9 mouse cellular contexts compared by ENCODE assay signal in genomic region chr13:21180551-21181530, GRCm38 (mm10). TPM values are rescaled to one million over a fixed set of nuclear protein-coding genes. Genes with fewer than 3 reads are reported as not detected.
DNase-seq lines count a peak whose midpoint lies in the region; ATAC-seq lines count a peak whose summit lies in the region.
"Had no signal": no experiment of that assay in that cellular context is flagged by ENCODE, and none has a peak within 500 bp of the region (broad histone marks: within the 10 kb centered on the region; RNA-seq: fewer than 3 reads in every experiment).

No protein-coding gene starts in this region.

- H3K4me3 ChIP-seq in intestine, embryonic 15.5 days (replicated peaks) = peak overlapping the region; percentile 78
- peak overlapping the region; percentile 95 for H3K4me3 ChIP-seq in neural tube, embryonic 12.5 days

- ATAC-seq in intestine, embryonic 15.5 days = peak; percentile 16
- ATAC-seq in neural tube, embryonic 12.5 days (ENCODE audit: low FRiP score, low read depth) = peak; percentile 60

- peak overlapping the region; percentile 89 for H3K9ac ChIP-seq in intestine, embryonic 15.5 days
- peak overlapping the region; percentile 83 for H3K9ac ChIP-seq in neural tube, embryonic 12.5 days

- H3K27me3 ChIP-seq in intestine, embryonic 15.5 days (replicated peaks) = no peaks in the 10 kb centered on the region
- no peaks in the 10 kb centered on the region for H3K27me3 ChIP-seq in neural tube, embryonic 12.5 days (replicated peaks)

- H3K27ac ChIP-seq in intestine, embryonic 15.5 days = peak overlapping the region; percentile 98
- peak overlapping the region; percentile 87 for H3K27ac ChIP-seq in neural tube, embryonic 12.5 days

- peak overlapping the region; percentile 82 for H3K4me2 ChIP-seq in intestine, embryonic 15.5 days (replicated peaks)
- H3K4me2 ChIP-seq in neural tube, embryonic 12.5 days (replicated peaks) = peak overlapping the region; percentile 68

- peaks cover 26% of the 10 kb centered on the region for H3K4me1 ChIP-seq in intestine, embryonic 15.5 days (replicated peaks)
- H3K4me1 ChIP-seq in neural tube, embryonic 12.5 days = peaks cover 34% of the 10 kb centered on the region

- no peaks in the 10 kb centered on the region for H3K9me3 ChIP-seq in intestine, embryonic 15.5 days
- H3K9me3 ChIP-seq in neural tube, embryonic 12.5 days = no peaks in the 10 kb centered on the region

- peaks cover 22% of the 10 kb centered on the region for H3K36me3 ChIP-seq in intestine, embryonic 15.5 days
- H3K36me3 ChIP-seq in neural tube, embryonic 12.5 days = peaks cover 39% of the 10 kb centered on the region

- DNase-seq in A20 (ENCODE audit: low read depth, low spot score) = peak; percentile 74
- DNase-seq in Muller cell, postnatal 12 days (ENCODE audit: inconsistent ontology term) = peak; percentile 63
- DNase-seq in cerebellum, postnatal 36 days = peak; percentile 53 to 60
- peak; percentile 75 for DNase-seq in gastrocnemius, postnatal 10 days
- DNase-seq in lung, adult 18-20 months = peak; percentile 50 to 57
- DNase-seq in thymus, postnatal 0 days (ENCODE audit: low spot score) = peak; percentile 85

- WGBS in intestine, embryonic 15.5 days = under 1% methylated on average over 70 of the region's 71 CpGs
- under 1% methylated on average over 71 of the region's 71 CpGs for WGBS in neural tube, embryonic 12.5 days

RNA-seq across cellular contexts. Expression of gene Trim27, which starts 1.6 kb away (rescaled TPM):
- total RNA-seq in gastrocnemius, postnatal 10 days (2021) = 10 to 100 TPM; 27.9 to 36.8 TPM
- 155 and 156 TPM in 2 replicates for polyA plus RNA-seq in intestine, embryonic 15.5 days (2015; fragmentation: Nextera tagmentation; extraction: Ambion mirVana)
- 124 and 125 TPM in 2 replicates for polyA plus RNA-seq in neural tube, embryonic 12.5 days (2016; fragmentation: Nextera tagmentation; extraction: Ambion mirVana)
- polyA plus RNA-seq in thymus, postnatal 0 days (2015; fragmentation: Nextera tagmentation; extraction: Ambion mirVana) = 160 and 174 TPM in 2 replicates

RNA-seq across cellular contexts. Expression of gene Olfr1368, which starts 35.2 kb away (rescaled TPM):
- not detected for total RNA-seq in gastrocnemius, postnatal 10 days (2021)
- polyA plus RNA-seq in intestine, embryonic 15.5 days (2015; fragmentation: Nextera tagmentation; extraction: Ambion mirVana) = not detected in 2 replicates
- not detected in 2 replicates for polyA plus RNA-seq in neural tube, embryonic 12.5 days (2016; fragmentation: Nextera tagmentation; extraction: Ambion mirVana)
- polyA plus RNA-seq in thymus, postnatal 0 days (2015; fragmentation: Nextera tagmentation; extraction: Ambion mirVana) = not detected in 2 replicates
- polyA plus RNA-seq: gonadal fat pad, adult 2 months had no signal

RNA-seq across cellular contexts. Expression of gene Olfr263, which starts 51.4 kb away (rescaled TPM):
- total RNA-seq in gastrocnemius, postnatal 10 days (2021) = not detected
- not detected in 2 replicates for polyA plus RNA-seq in intestine, embryonic 15.5 days (2015; fragmentation: Nextera tagmentation; extraction: Ambion mirVana)
- not detected in 2 replicates for polyA plus RNA-seq in neural tube, embryonic 12.5 days (2016; fragmentation: Nextera tagmentation; extraction: Ambion mirVana)
- polyA plus RNA-seq in thymus, postnatal 0 days (2015; fragmentation: Nextera tagmentation; extraction: Ambion mirVana) = not detected in 2 replicates
- polyA plus RNA-seq: gonadal fat pad, adult 2 months had no signal

Comparison
In these comparisons a context has a peak if more than half of its experiments do, and no peak if none do; other contexts are left out.
1. Peak in every context shown above with its lines: DNase-seq, ATAC-seq, H3K4me3 ChIP-seq and H3K27ac ChIP-seq.